Mouse (Mus musculus) lung, adult 18-20 months (tissue): ENCODE data around the gene Gsdma3.

Experiments used
- DNase-seq, 2 experiments: peaks; one replicate each; pipeline ENCODE4 v3.0.0; 2022; ENCODE audit warnings: mixed read lengths in 2 of 2

The Gsdma3 gene

GRCm38 (mm10) chr11:98625611-98626410 is at the start of gene Gsdma3, which contains the start of gene Gm12355:
TSS of gene Gsdma3 (plus strand) at chr11:98626360.
TSS of gene Gm12355 (minus strand) at chr11:98625661.
- DNase-seq = no peak

GRCm38 (mm10) chr11:98577776-98578175 is 48.4 kb upstream of the Gsdma3 start:
- DNase-seq = no peak

GRCm38 (mm10) chr11:98580301-98581121 is 45.6 kb upstream of the Gsdma3 start:
- DNase-seq = no peak

GRCm38 (mm10) chr11:98581286-98582029 is 44.7 kb upstream of the Gsdma3 start:
- no peak for DNase-seq

GRCm38 (mm10) chr11:98582030-98582388 is 44.2 kb upstream of the Gsdma3 start:
- no peak for DNase-seq

GRCm38 (mm10) chr11:98582551-98583264 is 43.5 kb upstream of the Gsdma3 start:
- no peak for DNase-seq

- DNase-seq = no peak
These were observed 43.0 kb upstream of the Gsdma3 start for GRCm38 (mm10) chr11:98583265-98583552.

- DNase-seq = no peak
These were observed 42.6 kb upstream of the Gsdma3 start for GRCm38 (mm10) chr11:98583571-98583970.

- no peak for DNase-seq
These were observed 42.0 kb upstream of the Gsdma3 start for GRCm38 (mm10) chr11:98584146-98584545.

- DNase-seq = no peak
These were observed 41.5 kb upstream of the Gsdma3 start for GRCm38 (mm10) chr11:98584629-98585177.

- DNase-seq = no peak
These were observed 39.9 kb upstream of the Gsdma3 start for GRCm38 (mm10) chr11:98586087-98586891.

GRCm38 (mm10) chr11:98586892-98587563 is 39.1 kb upstream of the Gsdma3 start, which contains the start of gene Ormdl3:
TSS of gene Ormdl3 (minus strand) at chr11:98587368.
- peak; percentile 98 for DNase-seq

- peak; percentile 92 to 95 for DNase-seq
These were observed 38.2 kb upstream of the Gsdma3 start for GRCm38 (mm10) chr11:98587684-98588546.

GRCm38 (mm10) chr11:98588833-98589281 is 37.3 kb upstream of the Gsdma3 start:
- DNase-seq = peak in 1 of 2 experiments; percentile 24

GRCm38 (mm10) chr11:98589306-98589705 is 36.9 kb upstream of the Gsdma3 start:
- DNase-seq = no peak

GRCm38 (mm10) chr11:98590548-98591445 is 35.4 kb upstream of the Gsdma3 start:
- DNase-seq = no peak

- DNase-seq = no peak
These were observed 31.1 kb upstream of the Gsdma3 start for GRCm38 (mm10) chr11:98595021-98595420.

GRCm38 (mm10) chr11:98595473-98595872 is 30.7 kb upstream of the Gsdma3 start:
- no peak for DNase-seq

GRCm38 (mm10) chr11:98595955-98596354 is 30.2 kb upstream of the Gsdma3 start:
- DNase-seq = no peak
